Mouse (Mus musculus) forebrain, embryonic 15.5 days (tissue): Measurements from ENCODE around the gene Pafah2. TPM values are rescaled to one million over a fixed set of nuclear protein-coding genes. Genes with fewer than 3 reads are reported as not detected.
A peak's percentile ranks its signal among the peaks of the same experiment; 100 is the strongest.

ENCODE experiments used
- ATAC-seq: fragments of 200-750 bp; cut with Nextera tagmentation; replicated peaks from 2 replicates; pipeline ENCODE4 v1.8.0; 2017; ENCODE audit warnings: mild to moderate bottlenecking, moderate TSS enrichment, moderate library complexity
- H3K27ac ChIP-seq: fragments of 300-500 bp; sonication (generic); replicated peaks from 2 replicates; pipeline ENCODE4 v1.5.1; 2015; ENCODE audit warnings: mild to moderate bottlenecking, inconsistent platforms
- H3K27me3 ChIP-seq: fragments of 300-500 bp; sonication (generic); 2 replicates; pipeline ENCODE4 v1.6.1; 2015; ENCODE audit warnings: inconsistent platforms
- H3K36me3 ChIP-seq: fragments of 300-500 bp; sonication (generic); 2 replicates; pipeline ENCODE4 v1.6.1; 2015; ENCODE audit warnings: mild to moderate bottlenecking, inconsistent platforms
- H3K4me1 ChIP-seq: fragments of 300-500 bp; sonication (generic); 2 replicates; pipeline ENCODE4 v1.6.1; 2015; ENCODE audit warnings: inconsistent platforms
- H3K4me2 ChIP-seq: fragments of 300-500 bp; sonication (generic); replicated peaks from 2 replicates; pipeline ENCODE4 v1.6.1; 2015; ENCODE audit warnings: mild to moderate bottlenecking, inconsistent platforms
- H3K4me3 ChIP-seq: fragments of 300-500 bp; sonication (generic); 2 replicates; pipeline ENCODE4 v1.5.1; 2015; ENCODE audit warnings: mild to moderate bottlenecking, inconsistent platforms
- H3K9ac ChIP-seq: fragments of 300-500 bp; sonication (generic); replicated peaks from 2 replicates; pipeline ENCODE4 v1.6.1; 2015; ENCODE audit warnings: mild to moderate bottlenecking, inconsistent platforms
- H3K9me3 ChIP-seq: fragments of 300-500 bp; sonication (generic); 2 replicates; pipeline ENCODE4 v1.6.1; 2016; ENCODE audit warnings: inconsistent platforms
- WGBS: fragments of 180-500 bp; shearing (Covaris S2); methylation state at CpG from one replicate; pipeline ENCODE4 v1.1.7; 2015; ENCODE audit warnings: mixed read lengths; 5-methylcytosine and 5-hydroxymethylcytosine counted together
- polyA plus RNA-seq: library from polyadenylated mRNA; unstranded; fragments of >200 nt; fragmentation: Nextera tagmentation; extraction: Ambion mirVana; gene quantifications from 2 replicates; pipeline ENCODE4 v1.2.1, GENCODE M21; 2015

The Pafah2 gene
- polyA plus RNA-seq, result 7.7 TPM in 2 replicates

GRCm38 (mm10) chr4:134395977-134396825 is at the start of gene Pafah2:
Gene Pafah2 (plus strand): TSS chr4:134396320.
- Histone ChIP-seq H3K4me1 (peaks cover 36% of the 10 kb centered on the region), H3K4me2 (peak within 1 kb of the TSS; percentile 77), H3K9me3 (no peaks in the 10 kb centered on the region), H3K4me3 (peak within 1 kb of the TSS; percentile 45), H3K27ac (peak within 1 kb of the TSS; percentile 87), H3K27me3 (no peaks in the 10 kb centered on the region), H3K9ac (peak within 1 kb of the TSS; percentile 49), H3K36me3 (no peaks in the 10 kb centered on the region)
- under 1% methylated on average over 31 of the region's 31 CpGs for WGBS
- ATAC-seq, result peak; percentile 99

GRCm38 (mm10) chr4:134348078-134348477 is 48.0 kb upstream of the Pafah2 start:
- no peaks in the 10 kb centered on the region for H3K9me3 ChIP-seq
- peaks cover 23% of the 10 kb centered on the region for H3K27me3 ChIP-seq
- WGBS, result 67% methylated on average over 11 of the region's 11 CpGs
- H3K4me1 ChIP-seq, result peaks cover 4% of the 10 kb centered on the region
- no peak overlapping the region for H3K4me2 ChIP-seq
- H3K27ac ChIP-seq, result no peak overlapping the region
- ATAC-seq, result no peak
- H3K9ac ChIP-seq, result no peak overlapping the region
- H3K4me3 ChIP-seq, result no peak overlapping the region
- no peaks in the 10 kb centered on the region for H3K36me3 ChIP-seq

- Histone ChIP-seq H3K4me1 (no peaks in the 10 kb centered on the region), H3K4me2 (no peak overlapping the region), H3K9me3 (no peaks in the 10 kb centered on the region), H3K27ac (no peak overlapping the region), H3K4me3 (no peak overlapping the region), H3K9ac (no peak overlapping the region), H3K36me3 (no peaks in the 10 kb centered on the region), H3K27me3 (peaks cover 18% of the 10 kb centered on the region)
- WGBS, result 90% methylated on average over 5 of the region's 5 CpGs
- no peak for ATAC-seq
These were observed 47.6 kb upstream of the Pafah2 start for GRCm38 (mm10) chr4:134348545-134348944.

- 87% methylated on average over 7 of the region's 7 CpGs for WGBS
- Histone ChIP-seq H3K9me3 (no peaks in the 10 kb centered on the region), H3K4me2 (no peak overlapping the region), H3K4me3 (no peak overlapping the region), H3K27me3 (peaks cover 8% of the 10 kb centered on the region), H3K4me1 (no peaks in the 10 kb centered on the region), H3K9ac (no peak overlapping the region), H3K36me3 (no peaks in the 10 kb centered on the region), H3K27ac (no peak overlapping the region)
- ATAC-seq, result no peak
These were observed 46.3 kb upstream of the Pafah2 start for GRCm38 (mm10) chr4:134349829-134350228.

GRCm38 (mm10) chr4:134350641-134351040 is 45.5 kb upstream of the Pafah2 start:
- no peak overlapping the region for H3K4me2 ChIP-seq
- ATAC-seq, result no peak
- no peak overlapping the region for H3K27ac ChIP-seq
- H3K4me1 ChIP-seq, result no peaks in the 10 kb centered on the region
- H3K36me3 ChIP-seq, result no peaks in the 10 kb centered on the region
- H3K4me3 ChIP-seq, result no peak overlapping the region
- H3K9ac ChIP-seq, result no peak overlapping the region
- H3K27me3 ChIP-seq, result peaks cover 2% of the 10 kb centered on the region; the same call in 1 of the 2 replicates
- no peaks in the 10 kb centered on the region for H3K9me3 ChIP-seq
- WGBS, result 90% methylated on average over 6 of the region's 6 CpGs

- no peaks in the 10 kb centered on the region for H3K9me3 ChIP-seq
- H3K27me3 ChIP-seq, result no peaks in the 10 kb centered on the region
- 63% methylated on average over 18 of the region's 18 CpGs for WGBS
- H3K4me1 ChIP-seq, result no peaks in the 10 kb centered on the region
- H3K4me3 ChIP-seq, result no peak overlapping the region
- H3K36me3 ChIP-seq, result no peaks in the 10 kb centered on the region
- H3K9ac ChIP-seq, result no peak overlapping the region
- no peak overlapping the region for H3K27ac ChIP-seq
- no peak for ATAC-seq
- H3K4me2 ChIP-seq, result no peak overlapping the region
These were observed 44.5 kb upstream of the Pafah2 start for GRCm38 (mm10) chr4:134351329-134352260.

GRCm38 (mm10) chr4:134352261-134352707 is 43.8 kb upstream of the Pafah2 start:
- Histone ChIP-seq H3K27me3 (no peaks in the 10 kb centered on the region), H3K4me3 (no peak overlapping the region), H3K4me2 (no peak overlapping the region), H3K4me1 (peaks cover 4% of the 10 kb centered on the region), H3K27ac (no peak overlapping the region), H3K9me3 (no peaks in the 10 kb centered on the region), H3K36me3 (no peaks in the 10 kb centered on the region), H3K9ac (no peak overlapping the region)
- no peak for ATAC-seq
- WGBS, result 75% methylated on average over 12 of the region's 12 CpGs

GRCm38 (mm10) chr4:134352929-134353328 is 43.2 kb upstream of the Pafah2 start:
- H3K27me3 ChIP-seq, result no peaks in the 10 kb centered on the region
- WGBS, result 70% methylated on average over 7 of the region's 7 CpGs
- no peak overlapping the region for H3K27ac ChIP-seq
- no peak overlapping the region for H3K4me3 ChIP-seq
- peaks cover 6% of the 10 kb centered on the region for H3K4me1 ChIP-seq
- ATAC-seq, result no peak
- no peak overlapping the region for H3K9ac ChIP-seq
- no peaks in the 10 kb centered on the region for H3K36me3 ChIP-seq
- H3K4me2 ChIP-seq, result no peak overlapping the region
- no peaks in the 10 kb centered on the region for H3K9me3 ChIP-seq

GRCm38 (mm10) chr4:134353527-134354409 is 42.4 kb upstream of the Pafah2 start:
- Histone ChIP-seq H3K4me1 (peaks cover 6% of the 10 kb centered on the region), H3K4me3 (no peak overlapping the region), H3K9ac (no peak overlapping the region), H3K9me3 (no peaks in the 10 kb centered on the region), H3K36me3 (no peaks in the 10 kb centered on the region), H3K27ac (no peak overlapping the region), H3K4me2 (no peak overlapping the region), H3K27me3 (no peaks in the 10 kb centered on the region)
- no peak for ATAC-seq
- WGBS, result 65% methylated on average over 5 of the region's 5 CpGs

GRCm38 (mm10) chr4:134355841-134356452 is 40.2 kb upstream of the Pafah2 start:
- Histone ChIP-seq H3K36me3 (no peaks in the 10 kb centered on the region), H3K9me3 (no peaks in the 10 kb centered on the region), H3K4me2 (no peak overlapping the region), H3K4me3 (no peak overlapping the region), H3K27me3 (no peaks in the 10 kb centered on the region), H3K27ac (no peak overlapping the region), H3K9ac (0 out of 2 replicates have a peak overlapping the region, but pooled peaks have one; percentile 10), H3K4me1 (peaks cover 6% of the 10 kb centered on the region)
- ATAC-seq, result no peak
- 58% methylated on average over 16 of the region's 16 CpGs for WGBS
